Mouse (Mus musculus) bone marrow macrophage, adult 2 months (primary cell): ENCODE results near the gene Osbpl5.

Experiments
- CTCF ChIP-seq: IDR thresholded peaks from 2 replicates; pipeline ENCODE4 v1.5.1; 2012; ENCODE audit warnings: low read depth, mild to moderate bottlenecking, low read length, moderate library complexity
- POLR2A ChIP-seq: IDR thresholded peaks from 2 replicates; pipeline ENCODE4 v1.6.1; 2012; ENCODE audit warnings: mild to moderate bottlenecking, low read depth, low read length, borderline replicate concordance

- TF ChIP-seq CTCF (no peak), POLR2A (no peak)
Measured at GRCm38 (mm10) chr7:143801195-143802065, 44.6 kb upstream of the Osbpl5 start.
